Mouse (Mus musculus) neural tube, embryonic 12.5 days (tissue): ENCODE measurements around the gene Idh1. TPM values are rescaled to one million over a fixed set of nuclear protein-coding genes. Genes with fewer than 3 reads are reported as not detected.
A peak's percentile ranks its signal among the peaks of the same experiment; 100 is the strongest.
"Not testable (repeated sequence)": the region's sequence is repeated elsewhere in the genome, so short reads cannot be mapped to it uniquely, and the experiment has no call there.

Experiments
- ATAC-seq: fragments of 200-750 bp; cut with Nextera tagmentation; 2 replicates; pipeline ENCODE4 v1.8.0; 2017; ENCODE audit warnings: low read depth, mild to moderate bottlenecking, moderate TSS enrichment, moderate library complexity; ENCODE audit not compliant: low FRiP score
- H3K27ac ChIP-seq: fragments of 300-500 bp; sonication (generic); 2 replicates; pipeline ENCODE4 v1.5.1; 2016
- H3K27me3 ChIP-seq: fragments of 300-500 bp; sonication (generic); replicated peaks from 2 replicates; pipeline ENCODE4 v1.6.1; 2016; ENCODE audit warnings: mild to moderate bottlenecking
- H3K36me3 ChIP-seq: fragments of 300-500 bp; sonication (generic); 2 replicates; pipeline ENCODE4 v1.6.1; 2016; ENCODE audit warnings: mild to moderate bottlenecking
- H3K4me1 ChIP-seq: fragments of 300-500 bp; sonication (generic); 2 replicates; pipeline ENCODE4 v1.6.1; 2016
- H3K4me2 ChIP-seq: fragments of 300-500 bp; sonication (generic); replicated peaks from 2 replicates; pipeline ENCODE4 v1.6.1; 2016; ENCODE audit warnings: mild to moderate bottlenecking
- H3K4me3 ChIP-seq: fragments of 300-500 bp; sonication (generic); 2 replicates; pipeline ENCODE4 v1.5.1; 2016
- H3K9ac ChIP-seq: fragments of 300-500 bp; sonication (generic); 2 replicates; pipeline ENCODE4 v1.6.1; 2016; ENCODE audit warnings: mild to moderate bottlenecking
- H3K9me3 ChIP-seq: fragments of 300-500 bp; sonication (generic); 2 replicates; pipeline ENCODE4 v1.6.1; 2016; ENCODE audit warnings: mild to moderate bottlenecking
- WGBS: fragments of 180-500 bp; shearing (Covaris S2); methylation state at CpG from one replicate; pipeline ENCODE4 v1.1.7; 2016; 5-methylcytosine and 5-hydroxymethylcytosine counted together
- polyA plus RNA-seq: library from polyadenylated mRNA; unstranded; fragments of >200 nt; fragmentation: Nextera tagmentation; extraction: Ambion mirVana; gene quantifications from 2 replicates; pipeline ENCODE4 v1.2.1, GENCODE M21; 2016

The Idh1 gene
- polyA plus RNA-seq, result 399 and 409 TPM in 2 replicates

- WGBS, result under 1% methylated on average over 71 of the region's 71 CpGs
- Histone ChIP-seq H3K36me3 (peaks cover 5% of the 10 kb centered on the region; the same call in 1 of the 2 replicates), H3K9me3 (no peaks in the 10 kb centered on the region), H3K4me2 (peak within 1 kb of the TSS; percentile 77), H3K4me1 (peaks cover 17% of the 10 kb centered on the region), H3K9ac (peak within 1 kb of the TSS; percentile 95), H3K27me3 (no peaks in the 10 kb centered on the region), H3K27ac (peak within 1 kb of the TSS; percentile 82), H3K4me3 (peak within 1 kb of the TSS; percentile 93)
- ATAC-seq, result peak; percentile 100
These were observed at the start of gene Idh1, which contains the start of gene Pikfyve for GRCm38 (mm10) chr1:65186287-65187073. TSS of gene Idh1 (minus strand) at chr1:65186500. TSS of gene Pikfyve (plus strand) at chr1:65186683.

DNA sequence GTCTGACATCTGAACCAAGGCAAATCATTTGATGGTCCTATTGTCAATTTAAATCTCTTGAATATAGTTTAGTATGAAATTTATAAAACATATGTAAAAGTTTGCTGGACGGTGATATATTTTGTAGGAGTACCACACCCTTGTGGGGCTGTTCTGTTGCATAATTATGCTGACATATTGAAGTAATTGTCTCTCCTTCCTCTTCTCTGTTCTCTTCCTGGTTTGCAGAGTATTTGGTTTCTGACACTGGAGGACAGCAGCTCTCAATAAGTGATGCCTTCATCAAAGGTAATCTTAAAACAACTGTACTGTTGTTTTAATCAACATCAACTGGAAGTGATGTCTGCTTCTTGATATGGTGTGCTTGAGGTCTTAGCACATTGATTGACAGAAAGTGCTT lies 44.3 kb upstream of the Idh1 start:
- no peak overlapping the region for H3K4me2 ChIP-seq
- no peak for ATAC-seq
- no peaks in the 10 kb centered on the region for H3K9me3 ChIP-seq
- H3K4me3 ChIP-seq, result no peak overlapping the region
- WGBS, result 90% methylated on average over 1 of the region's 1 CpGs
- no peaks in the 10 kb centered on the region for H3K4me1 ChIP-seq
- H3K27me3 ChIP-seq, result no peaks in the 10 kb centered on the region
- H3K27ac ChIP-seq, result no peak overlapping the region
- H3K36me3 ChIP-seq, result peaks cover 18% of the 10 kb centered on the region
- no peak overlapping the region for H3K9ac ChIP-seq

DNA sequence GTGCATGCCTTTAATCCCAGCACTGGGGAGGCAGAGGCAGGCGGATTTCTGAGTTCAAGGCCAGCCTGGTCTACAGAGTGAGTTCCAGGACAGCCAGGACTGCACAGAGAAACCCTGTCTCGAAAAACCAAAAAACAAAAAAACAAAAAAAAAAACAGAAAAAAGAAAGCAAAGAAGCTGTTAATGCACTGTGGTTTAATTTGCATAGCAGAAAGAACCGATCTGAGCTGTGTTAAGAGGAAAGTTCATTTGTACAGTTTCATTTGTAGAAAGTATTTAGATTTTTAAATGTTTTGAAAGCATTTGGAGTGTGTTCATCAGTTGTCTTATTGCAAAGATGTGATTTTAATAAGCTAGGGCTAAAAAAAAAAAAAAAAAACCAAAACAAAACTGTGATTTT lies 43.5 kb upstream of the Idh1 start:
- WGBS, result 91% methylated on average over 3 of the region's 3 CpGs
- ATAC-seq, H3K4me1 ChIP-seq, H3K27ac ChIP-seq, H3K9me3 ChIP-seq, H3K4me2 ChIP-seq, H3K27me3 ChIP-seq, H3K9ac ChIP-seq, H3K4me3 ChIP-seq: not testable (repeated sequence)
- H3K36me3 ChIP-seq, result peaks cover 10% of the 10 kb centered on the region

DNA sequence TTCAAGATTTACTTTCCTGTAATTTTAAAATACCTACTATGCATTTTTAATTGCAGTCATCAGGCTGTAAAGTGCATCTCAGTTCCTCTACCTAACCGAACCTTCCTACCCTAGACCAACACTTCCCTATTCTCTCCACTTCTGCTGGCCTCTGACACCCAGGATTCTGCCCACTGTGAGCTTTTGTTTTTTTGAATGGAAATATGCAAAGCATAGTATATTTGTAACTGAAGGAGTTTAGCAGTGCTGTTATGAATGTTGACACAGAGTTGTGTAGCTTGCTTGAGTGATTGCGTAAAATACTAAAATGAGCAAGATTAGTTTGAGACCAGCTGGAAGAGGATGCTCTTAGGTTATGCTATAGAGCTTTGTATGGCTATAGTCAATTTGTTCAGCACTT lies 41.4 kb upstream of the Idh1 start:
- Histone ChIP-seq H3K4me3 (no peak overlapping the region), H3K9me3 (no peaks in the 10 kb centered on the region), H3K27ac (no peak overlapping the region), H3K9ac (no peak overlapping the region), H3K4me2 (no peak overlapping the region), H3K4me1 (no peaks in the 10 kb centered on the region), H3K36me3 (peaks cover 20% of the 10 kb centered on the region), H3K27me3 (no peaks in the 10 kb centered on the region)
- 84% methylated on average over 2 of the region's 2 CpGs for WGBS
- ATAC-seq, result no peak

DNA sequence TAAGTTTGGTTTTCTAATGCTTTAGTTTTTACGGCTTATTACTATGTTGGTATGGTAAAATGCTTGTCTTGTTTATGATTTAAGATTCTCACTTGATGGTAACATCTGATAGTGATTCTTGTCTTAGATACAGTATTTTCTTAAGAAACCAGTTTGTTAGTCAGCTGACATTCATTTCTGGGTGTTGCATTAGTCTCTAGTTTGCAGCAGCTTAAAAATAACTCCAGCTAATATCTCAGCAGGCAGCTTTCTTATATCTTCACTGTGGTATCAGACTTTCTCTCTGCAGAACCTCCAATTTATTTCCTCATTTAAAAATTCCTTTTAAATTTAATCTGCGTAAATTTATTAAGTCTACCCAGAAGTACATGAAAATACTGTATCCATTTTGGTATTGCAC lies 37.4 kb upstream of the Idh1 start:
- no peaks in the 10 kb centered on the region for H3K9me3 ChIP-seq
- no peak overlapping the region for H3K9ac ChIP-seq
- H3K4me2 ChIP-seq, result no peak overlapping the region
- H3K27me3 ChIP-seq, result no peaks in the 10 kb centered on the region
- no peak overlapping the region for H3K27ac ChIP-seq
- no peak overlapping the region for H3K4me3 ChIP-seq
- peaks cover 31% of the 10 kb centered on the region for H3K36me3 ChIP-seq
- WGBS, result 95% methylated on average over 2 of the region's 2 CpGs
- H3K4me1 ChIP-seq, result no peaks in the 10 kb centered on the region
- ATAC-seq, result no peak

- Histone ChIP-seq H3K4me3 (no peak overlapping the region), H3K27me3 (no peaks in the 10 kb centered on the region), H3K4me2 (no peak overlapping the region), H3K9me3 (no peaks in the 10 kb centered on the region), H3K4me1 (no peaks in the 10 kb centered on the region), H3K27ac (no peak overlapping the region), H3K36me3 (peaks cover 16% of the 10 kb centered on the region), H3K9ac (no peak overlapping the region)
- WGBS, result 97% methylated on average over 1 of the region's 1 CpGs
- ATAC-seq, result no peak
These were observed 31.7 kb upstream of the Idh1 start for GRCm38 (mm10) chr1:65217972-65218371.

- Histone ChIP-seq H3K36me3 (peaks cover 16% of the 10 kb centered on the region), H3K27me3 (no peaks in the 10 kb centered on the region), H3K9ac (no peak overlapping the region), H3K4me2 (no peak overlapping the region), H3K9me3 (no peaks in the 10 kb centered on the region), H3K27ac (no peak overlapping the region), H3K4me1 (no peaks in the 10 kb centered on the region), H3K4me3 (no peak overlapping the region)
- ATAC-seq, result no peak
- 89% methylated on average over 2 of the region's 2 CpGs for WGBS
These were observed 31.3 kb upstream of the Idh1 start for GRCm38 (mm10) chr1:65217567-65217966.

GRCm38 (mm10) chr1:65213214-65213613 lies 26.9 kb upstream of the Idh1 start:
- Histone ChIP-seq H3K4me1 (no peaks in the 10 kb centered on the region), H3K36me3 (peaks cover 31% of the 10 kb centered on the region), H3K4me3 (no peak overlapping the region), H3K4me2 (no peak overlapping the region), H3K27me3 (no peaks in the 10 kb centered on the region), H3K9me3 (no peaks in the 10 kb centered on the region), H3K9ac (no peak overlapping the region), H3K27ac (no peak overlapping the region)
- no peak for ATAC-seq
- 66% methylated on average over 2 of the region's 2 CpGs for WGBS

GRCm38 (mm10) chr1:65204299-65204698 lies 18.0 kb upstream of the Idh1 start:
- no peaks in the 10 kb centered on the region for H3K4me1 ChIP-seq
- no peak for ATAC-seq
- 79% methylated on average over 1 of the region's 1 CpGs for WGBS

DNA sequence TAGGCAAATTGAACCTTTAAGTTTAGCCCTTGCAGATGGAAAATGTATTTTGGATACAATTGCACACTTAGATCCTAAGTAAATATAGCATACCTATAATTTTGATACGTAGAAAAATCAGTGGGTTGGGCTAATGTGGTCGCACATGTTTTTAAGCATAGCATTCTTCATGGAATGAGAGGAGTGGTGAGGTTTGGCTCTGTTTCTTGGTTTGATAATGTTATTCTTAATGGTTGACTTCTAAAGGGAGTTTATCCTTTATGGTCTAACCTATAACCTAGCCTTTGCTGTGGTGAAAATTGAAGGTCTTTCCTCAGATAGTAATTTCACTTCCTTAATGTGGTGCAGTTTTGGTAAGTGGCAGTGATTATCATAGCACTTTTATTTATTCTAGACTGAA lies 12.6 kb upstream of the Idh1 start:
- ATAC-seq, result no peak
- Histone ChIP-seq H3K4me1 (no peaks in the 10 kb centered on the region), H3K4me2 (no peak overlapping the region), H3K4me3 (no peak overlapping the region), H3K36me3 (peaks cover 23% of the 10 kb centered on the region), H3K27me3 (no peaks in the 10 kb centered on the region), H3K27ac (no peak overlapping the region), H3K9ac (no peak overlapping the region), H3K9me3 (no peaks in the 10 kb centered on the region)
- WGBS, result 96% methylated on average over 2 of the region's 2 CpGs

More at GRCm38 (mm10) chr1:65204299-65204698, 18.0 kb upstream of the Idh1 start:
- Histone ChIP-seq H3K4me3 (no peak overlapping the region), H3K36me3 (peaks cover 44% of the 10 kb centered on the region), H3K9ac (no peak overlapping the region), H3K27me3 (no peaks in the 10 kb centered on the region), H3K4me2 (no peak overlapping the region), H3K9me3 (no peaks in the 10 kb centered on the region), H3K27ac (no peak overlapping the region)

DNA sequence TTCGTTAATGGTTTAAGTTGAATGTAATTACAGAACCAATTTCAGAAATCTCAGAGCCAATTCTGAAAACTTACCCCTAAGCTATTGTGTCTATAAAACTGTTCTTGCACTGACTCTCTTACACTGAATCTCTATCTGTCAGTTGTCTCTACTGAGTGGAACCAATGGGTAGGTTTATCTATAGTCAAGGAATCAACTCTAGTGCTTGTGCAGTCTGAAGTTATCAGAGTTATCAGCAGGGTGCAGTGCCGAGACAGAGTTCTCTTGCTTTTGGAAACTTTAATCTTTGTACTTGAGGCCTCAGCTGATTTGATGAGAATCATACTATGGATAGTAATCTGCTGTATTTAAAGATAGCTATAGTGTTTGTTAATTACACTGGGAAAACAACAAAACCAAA lies 12.1 kb upstream of the Idh1 start:
- H3K27ac ChIP-seq, result no peak overlapping the region
- H3K9me3 ChIP-seq, result no peaks in the 10 kb centered on the region
- 89% methylated on average over 2 of the region's 2 CpGs for WGBS
- H3K4me2 ChIP-seq, result no peak overlapping the region
- no peaks in the 10 kb centered on the region for H3K4me1 ChIP-seq
- H3K4me3 ChIP-seq, result no peak overlapping the region
- no peak overlapping the region for H3K9ac ChIP-seq
- ATAC-seq, result no peak
- peaks cover 24% of the 10 kb centered on the region for H3K36me3 ChIP-seq
- H3K27me3 ChIP-seq, result no peaks in the 10 kb centered on the region

DNA sequence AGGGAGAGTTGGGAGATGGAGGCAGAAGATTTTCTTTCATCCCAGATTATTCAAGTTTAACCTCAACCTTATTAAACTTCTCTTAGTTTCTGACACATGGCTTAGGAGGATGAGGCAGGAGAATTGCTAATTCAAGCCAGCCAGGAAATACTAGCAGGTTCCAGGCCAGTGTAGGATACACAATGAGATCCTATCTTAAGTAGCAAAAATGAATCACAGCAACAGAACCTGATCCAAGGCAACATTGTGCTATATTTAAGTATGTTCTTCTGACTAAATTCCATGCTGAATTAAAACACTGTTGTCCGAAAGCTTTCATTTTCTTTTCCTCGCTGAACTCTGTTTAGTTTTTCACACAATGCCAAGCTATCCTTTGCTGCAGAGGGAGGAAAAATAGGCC lies 6.9 kb upstream of the Idh1 start:
- no peaks in the 10 kb centered on the region for H3K27me3 ChIP-seq
- H3K4me2 ChIP-seq, result no peak overlapping the region
- H3K4me1 ChIP-seq, result peaks cover 5% of the 10 kb centered on the region
- H3K9ac ChIP-seq, result no peak overlapping the region
- no peak overlapping the region for H3K27ac ChIP-seq
- ATAC-seq, result no peak
- 94% methylated on average over 2 of the region's 2 CpGs for WGBS
- peaks cover 41% of the 10 kb centered on the region for H3K36me3 ChIP-seq
- H3K9me3 ChIP-seq, result no peaks in the 10 kb centered on the region
- no peak overlapping the region for H3K4me3 ChIP-seq

DNA sequence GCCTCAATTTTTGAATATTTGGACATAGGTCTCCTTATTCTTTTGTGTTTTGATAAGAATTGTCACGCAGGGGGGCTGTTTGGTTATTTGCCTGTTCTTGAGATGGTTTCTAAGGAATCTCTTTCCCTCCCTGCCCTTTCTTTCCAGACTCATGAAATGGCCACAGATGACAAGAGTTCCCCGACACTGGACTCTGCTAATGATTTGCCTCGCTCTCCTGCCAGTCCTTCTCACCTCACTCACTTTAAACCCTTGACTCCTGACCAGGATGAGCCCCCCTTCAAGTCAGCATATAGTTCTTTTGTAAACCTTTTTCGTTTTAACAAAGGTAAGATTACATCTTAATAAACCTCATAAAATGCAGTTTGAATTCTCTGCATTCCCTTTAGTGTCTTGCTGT lies 3.9 kb upstream of the Idh1 start:
- Histone ChIP-seq H3K4me3 (no peak overlapping the region), H3K9ac (no peak overlapping the region), H3K9me3 (no peaks in the 10 kb centered on the region), H3K36me3 (peaks cover 23% of the 10 kb centered on the region), H3K4me1 (peaks cover 17% of the 10 kb centered on the region), H3K4me2 (no peak overlapping the region), H3K27ac (no peak overlapping the region), H3K27me3 (no peaks in the 10 kb centered on the region)
- ATAC-seq, result no peak
- 83% methylated on average over 4 of the region's 4 CpGs for WGBS
